Mouse (Mus musculus) neural tube, embryonic 11.5 days (tissue): Measurements from ENCODE around the gene Fcrl1. TPM values are rescaled to one million over a fixed set of nuclear protein-coding genes. Genes with fewer than 3 reads are reported as not detected.
"Not testable (repeated sequence)": the region's sequence is repeated elsewhere in the genome, so short reads cannot be mapped to it uniquely, and the experiment has no call there.

Experiments used
- ATAC-seq: fragments of 200-750 bp; cut with Nextera tagmentation; 2 replicates; pipeline ENCODE4 v1.8.0; 2017; ENCODE audit warnings: moderate number of reproducible peaks, mild to moderate bottlenecking, moderate TSS enrichment, moderate library complexity; ENCODE audit not compliant: insufficient read depth, low FRiP score, low TSS enrichment
- DNase-seq: peaks from one replicate; pipeline ENCODE4 v3.0.0-alpha.2; 2015; ENCODE audit warnings: low spot score
- H3K27ac ChIP-seq: fragments of 300-500 bp; sonication (generic); 2 replicates; pipeline ENCODE4 v1.5.1; 2014; ENCODE audit warnings: low read depth, mild to moderate bottlenecking, low read length
- H3K27me3 ChIP-seq: fragments of 300-500 bp; sonication (generic); 2 replicates; pipeline ENCODE4 v1.6.1; 2014; ENCODE audit warnings: mild to moderate bottlenecking, low read length, mixed read lengths; ENCODE audit not compliant: control insufficient read depth, insufficient read depth
- H3K36me3 ChIP-seq: fragments of 300-500 bp; sonication (generic); 2 replicates; pipeline ENCODE4 v1.6.1; 2014; ENCODE audit warnings: mild to moderate bottlenecking, low read length, moderate library complexity, mixed read lengths; ENCODE audit not compliant: control insufficient read depth, insufficient read depth
- H3K4me1 ChIP-seq: fragments of 300-500 bp; sonication (generic); 2 replicates; pipeline ENCODE4 v1.6.1; 2014; ENCODE audit warnings: low read length, mixed read lengths; ENCODE audit not compliant: control insufficient read depth, insufficient read depth
- H3K4me2 ChIP-seq: fragments of 300-500 bp; sonication (generic); 2 replicates; pipeline ENCODE4 v1.6.1; 2014; ENCODE audit warnings: low read depth, mild to moderate bottlenecking, moderate library complexity
- H3K4me3 ChIP-seq: fragments of 300-500 bp; sonication (generic); 2 replicates; pipeline ENCODE4 v1.5.1; 2014; ENCODE audit warnings: low read depth, low read length
- H3K9ac ChIP-seq: fragments of 300-500 bp; sonication (generic); 2 replicates; pipeline ENCODE4 v1.6.1; 2014; ENCODE audit warnings: mild to moderate bottlenecking, low read length
- H3K9me3 ChIP-seq: fragments of 300-500 bp; sonication (generic); 2 replicates; pipeline ENCODE4 v1.6.1; 2016; ENCODE audit warnings: low read length; ENCODE audit not compliant: control insufficient read depth
- WGBS: fragments of 180-500 bp; shearing (Covaris S2); extraction: QIAGEN DNeasy Blood & Tissue Kit; methylation state at CpG from one replicate; pipeline ENCODE4 v1.1.7; 2014; 5-methylcytosine and 5-hydroxymethylcytosine counted together
- polyA plus RNA-seq: library from polyadenylated mRNA; unstranded; fragments of >200 nt; fragmentation: Nextera tagmentation; extraction: Ambion mirVana; gene quantifications from 2 replicates; pipeline ENCODE4 v1.2.1, GENCODE M21; 2014

The Fcrl1 gene
- polyA plus RNA-seq, 1 experiment from 2014 or later, result not detected

GRCm38 (mm10) chr3:87377228-87377627, 1.0 kb downstream of the Fcrl1 start:
- DNase-seq (no peak), ATAC-seq (no peak)
- no peak overlapping the region for H3K9ac ChIP-seq
- no peak overlapping the region for H3K4me3 ChIP-seq
- H3K9me3 ChIP-seq, result no peaks in the 10 kb centered on the region
- no peaks in the 10 kb centered on the region for H3K4me1 ChIP-seq
- no peak overlapping the region for H3K4me2 ChIP-seq
- WGBS, result 80% methylated on average over 3 of the region's 3 CpGs
- H3K36me3 ChIP-seq, result no peaks in the 10 kb centered on the region
- no peak overlapping the region for H3K27ac ChIP-seq
- H3K27me3 ChIP-seq, result no peaks in the 10 kb centered on the region

- no peaks in the 10 kb centered on the region for H3K9me3 ChIP-seq
- H3K27me3 ChIP-seq, result no peaks in the 10 kb centered on the region
- 78% methylated on average over 6 of the region's 6 CpGs for WGBS
- ATAC-seq (no peak), DNase-seq (no peak)
- H3K4me2 ChIP-seq, result no peak overlapping the region
- no peaks in the 10 kb centered on the region for H3K36me3 ChIP-seq
- H3K4me3 ChIP-seq, result no peak overlapping the region
- H3K9ac ChIP-seq, result no peak overlapping the region
- H3K27ac ChIP-seq, result no peak overlapping the region
- no peaks in the 10 kb centered on the region for H3K4me1 ChIP-seq
Measured at GRCm38 (mm10) chr3:87377719-87378118, 1.5 kb downstream of the Fcrl1 start.

GRCm38 (mm10) chr3:87379641-87380315, 3.6 kb downstream of the Fcrl1 start:
- H3K4me1 ChIP-seq, ATAC-seq, H3K9me3 ChIP-seq, H3K27me3 ChIP-seq, H3K36me3 ChIP-seq, DNase-seq, H3K4me2 ChIP-seq, H3K27ac ChIP-seq, H3K4me3 ChIP-seq, H3K9ac ChIP-seq: not testable (repeated sequence)
- 84% methylated on average over 2 of the region's 2 CpGs for WGBS

- no peak for ATAC-seq
Measured at GRCm38 (mm10) chr3:87381806-87382712, 5.9 kb downstream of the Fcrl1 start.

GRCm38 (mm10) chr3:87383308-87383707, 7.1 kb downstream of the Fcrl1 start:
- Histone ChIP-seq H3K4me3 (no peak overlapping the region), H3K36me3 (no peaks in the 10 kb centered on the region), H3K4me2 (no peak overlapping the region), H3K27me3 (no peaks in the 10 kb centered on the region), H3K27ac (no peak overlapping the region), H3K9ac (no peak overlapping the region), H3K9me3 (no peaks in the 10 kb centered on the region), H3K4me1 (no peaks in the 10 kb centered on the region)
- ATAC-seq (no peak), DNase-seq (no peak)
- WGBS, result 89% methylated on average over 3 of the region's 3 CpGs

More at GRCm38 (mm10) chr3:87381806-87382712, 5.9 kb downstream of the Fcrl1 start:
- no peaks in the 10 kb centered on the region for H3K4me1 ChIP-seq
- no peaks in the 10 kb centered on the region for H3K36me3 ChIP-seq
- WGBS, result 73% methylated on average over 7 of the region's 7 CpGs
- H3K27me3 ChIP-seq, result no peaks in the 10 kb centered on the region
- H3K9ac ChIP-seq, result no peak overlapping the region
- H3K4me2 ChIP-seq, result no peak overlapping the region
- no peak for DNase-seq
- no peak overlapping the region for H3K27ac ChIP-seq
- H3K4me3 ChIP-seq, result no peak overlapping the region
- H3K9me3 ChIP-seq, result no peaks in the 10 kb centered on the region

GRCm38 (mm10) chr3:87385105-87385504, 8.9 kb downstream of the Fcrl1 start:
- no peak for DNase-seq
- WGBS, result 82% methylated on average over 9 of the region's 9 CpGs
- ATAC-seq, result no peak

GRCm38 (mm10) chr3:87390935-87391334, 14.7 kb downstream of the Fcrl1 start:
- 93% methylated on average over 1 of the region's 1 CpGs for WGBS
- H3K27me3 ChIP-seq, result no peaks in the 10 kb centered on the region

More at GRCm38 (mm10) chr3:87385105-87385504, 8.9 kb downstream of the Fcrl1 start:
- Histone ChIP-seq H3K4me3 (no peak overlapping the region), H3K9me3 (no peaks in the 10 kb centered on the region), H3K4me1 (no peaks in the 10 kb centered on the region), H3K27ac (no peak overlapping the region), H3K4me2 (no peak overlapping the region), H3K9ac (no peak overlapping the region), H3K27me3 (no peaks in the 10 kb centered on the region), H3K36me3 (no peaks in the 10 kb centered on the region)

GRCm38 (mm10) chr3:87398809-87399208, 22.6 kb downstream of the Fcrl1 start:
- H3K9ac ChIP-seq, result no peak overlapping the region
- no peak overlapping the region for H3K4me2 ChIP-seq
- H3K27me3 ChIP-seq, result no peaks in the 10 kb centered on the region
- no peak overlapping the region for H3K27ac ChIP-seq
- no peaks in the 10 kb centered on the region for H3K4me1 ChIP-seq
- H3K9me3 ChIP-seq, result no peaks in the 10 kb centered on the region
- ATAC-seq (no peak), DNase-seq (no peak)
- no peaks in the 10 kb centered on the region for H3K36me3 ChIP-seq
- 64% methylated on average over 4 of the region's 4 CpGs for WGBS
- H3K4me3 ChIP-seq, result no peak overlapping the region

More at GRCm38 (mm10) chr3:87390935-87391334, 14.7 kb downstream of the Fcrl1 start:
- Histone ChIP-seq H3K4me2 (no peak overlapping the region), H3K9ac (no peak overlapping the region), H3K27ac (no peak overlapping the region), H3K36me3 (no peaks in the 10 kb centered on the region), H3K4me3 (no peak overlapping the region), H3K4me1 (no peaks in the 10 kb centered on the region), H3K9me3 (no peaks in the 10 kb centered on the region)
- ATAC-seq (no peak), DNase-seq (no peak)
